8 mouse cellular contexts compared by ENCODE assay signal in genomic region chr10:67126061-67126858, GRCm38 (mm10). TPM values are rescaled to one million over a fixed set of nuclear protein-coding genes. Genes with fewer than 3 reads are reported as not detected.
DNase-seq lines count a peak whose midpoint lies in the region; ATAC-seq lines count a peak whose summit lies in the region.

No protein-coding gene starts in this region.

- no peaks in the 10 kb centered on the region for H3K36me3 ChIP-seq in intestine, embryonic 15.5 days
- no peaks in the 10 kb centered on the region for H3K36me3 ChIP-seq in midbrain, embryonic 11.5 days (ENCODE audit: control insufficient read depth, insufficient read depth, low read length)

- H3K4me3 ChIP-seq in intestine, embryonic 15.5 days (replicated peaks), result peak overlapping the region; percentile 96
- H3K4me3 ChIP-seq in midbrain, embryonic 11.5 days (ENCODE audit: low read depth, low read length), result peak overlapping the region; percentile 80

- H3K4me2 ChIP-seq in intestine, embryonic 15.5 days (replicated peaks), result peak overlapping the region; percentile 90
- H3K4me2 ChIP-seq in midbrain, embryonic 11.5 days, result peak overlapping the region; percentile 64

- peak; percentile 77 for ATAC-seq in intestine, embryonic 15.5 days
- no peak; the same call in none of the 2 replicates for ATAC-seq in midbrain, embryonic 11.5 days (ENCODE audit: low FRiP score)

- H3K27ac ChIP-seq in intestine, embryonic 15.5 days, result peak overlapping the region; percentile 91
- peak overlapping the region; percentile 62; the same call in 1 of the 2 replicates for H3K27ac ChIP-seq in midbrain, embryonic 11.5 days (ENCODE audit: low read depth, low read length)

- intact Hi-C loops in gastrocnemius, postnatal 36 days (cut with DNase I), result loop anchor here (5.0 kb wide), 1 partner anchor 61 kb away; no protein-coding TSS in a partner anchor
- intact Hi-C loops in left cerebral cortex, postnatal 4 days (cut with DNase I), result loop anchor here (5.0 kb wide), 1 partner anchor 61 kb away; no protein-coding TSS in a partner anchor

- 1% methylated on average over 46 of the region's 50 CpGs for WGBS in intestine, embryonic 15.5 days
- under 1% methylated on average over 42 of the region's 50 CpGs for WGBS in midbrain, embryonic 11.5 days

- peak; percentile 60 for DNase-seq in retina, embryonic 14.5 days (ENCODE audit: low spot score)
- no peak for DNase-seq in retina, postnatal 1 day
- peak; percentile 65 for DNase-seq in embryo, embryonic 9.5 days (ENCODE audit: extremely low spot score)
- DNase-seq in gastrocnemius, postnatal 36 days, result peak; percentile 33 to 40
- peak; percentile 43 for DNase-seq in left cerebral cortex, postnatal 4 days
- peak; percentile 96 for DNase-seq in midbrain, embryonic 11.5 days (ENCODE audit: low spot score, missing footprints)
- peak; percentile 52 for DNase-seq in thymus, postnatal 4 days

- H3K27me3 ChIP-seq in intestine, embryonic 15.5 days (replicated peaks), result no peaks in the 10 kb centered on the region
- H3K27me3 ChIP-seq in midbrain, embryonic 11.5 days (ENCODE audit: control insufficient read depth, insufficient read depth, low read length), result no peaks in the 10 kb centered on the region

- 0 out of 2 replicates have a peak, but pooled peaks cover 6% of the 10 kb centered on the region for H3K4me1 ChIP-seq in intestine, embryonic 15.5 days (replicated peaks)
- H3K4me1 ChIP-seq in midbrain, embryonic 11.5 days (ENCODE audit: control insufficient read depth, insufficient read depth, low read length), result peaks cover 5% of the 10 kb centered on the region; the same call in 1 of the 2 replicates

- no peaks in the 10 kb centered on the region for H3K9me3 ChIP-seq in intestine, embryonic 15.5 days
- no peaks in the 10 kb centered on the region for H3K9me3 ChIP-seq in midbrain, embryonic 11.5 days (ENCODE audit: control insufficient read depth, low read length)

- H3K9ac ChIP-seq in intestine, embryonic 15.5 days, result peak overlapping the region; percentile 81
- H3K9ac ChIP-seq in midbrain, embryonic 11.5 days (ENCODE audit: low read length), result peak overlapping the region; percentile 71

RNA-seq across cellular contexts. Expression of gene Reep3, which starts 29.5 kb away (rescaled TPM):
- total RNA-seq in gastrocnemius, postnatal 36 days (2021), result 10 to 100 TPM; 10.0 to 10.2 TPM
- polyA plus RNA-seq in intestine, embryonic 15.5 days (2015; fragmentation: Nextera tagmentation; extraction: Ambion mirVana), result 38.6 and 41.5 TPM in 2 replicates
- 10 to 100 TPM; 24.4 to 27.9 TPM for total RNA-seq in left cerebral cortex, postnatal 4 days (2021)
- 37.5 and 38.9 TPM in 2 replicates for polyA plus RNA-seq in midbrain, embryonic 11.5 days (2014; fragmentation: Nextera tagmentation; extraction: Ambion mirVana)

RNA-seq across cellular contexts. Expression of gene Jmjd1c, which starts 30.3 kb away (rescaled TPM):
- 10 to 100 TPM; 20.2 to 21.5 TPM for total RNA-seq in gastrocnemius, postnatal 36 days (2021)
- 33.5 and 36.2 TPM in 2 replicates for polyA plus RNA-seq in intestine, embryonic 15.5 days (2015; fragmentation: Nextera tagmentation; extraction: Ambion mirVana)
- 100 to 1,000 TPM; 135 to 143 TPM for total RNA-seq in left cerebral cortex, postnatal 4 days (2021)
- polyA plus RNA-seq in midbrain, embryonic 11.5 days (2014; fragmentation: Nextera tagmentation; extraction: Ambion mirVana), result 46.9 and 49.0 TPM in 2 replicates

Comparison
In these comparisons a context has a peak if more than half of its experiments do, and no peak if none do; other contexts are left out.
1. RNA of gene Jmjd1c, which starts 30.3 kb away (total RNA-seq): 135 to 143 TPM in left cerebral cortex, postnatal 4 days; 20.2 to 21.5 TPM in gastrocnemius, postnatal 36 days; every median in the first group is over 4 times any median in the second.